Mouse (Mus musculus) neutrophil, adult 83 days (primary cell): ENCODE measurements around the gene Cox14. TPM values are rescaled to one million over a fixed set of nuclear protein-coding genes. Genes with fewer than 3 reads are reported as not detected.

Source experiments
- total RNA-seq, 2 experiments: library from RNA; stranded (reverse); gene quantifications; one replicate each; pipeline ENCODE4 v1.2.4; 2023

The Cox14 gene
- 10 to 100 TPM; 44.6 to 46.1 TPM for total RNA-seq

GRCm38 (mm10) chr15:99725341-99726155 is at the start of gene Cox14:
Gene Cox14, plus strand, starts transcription at chr15:99725618.

DNA sequence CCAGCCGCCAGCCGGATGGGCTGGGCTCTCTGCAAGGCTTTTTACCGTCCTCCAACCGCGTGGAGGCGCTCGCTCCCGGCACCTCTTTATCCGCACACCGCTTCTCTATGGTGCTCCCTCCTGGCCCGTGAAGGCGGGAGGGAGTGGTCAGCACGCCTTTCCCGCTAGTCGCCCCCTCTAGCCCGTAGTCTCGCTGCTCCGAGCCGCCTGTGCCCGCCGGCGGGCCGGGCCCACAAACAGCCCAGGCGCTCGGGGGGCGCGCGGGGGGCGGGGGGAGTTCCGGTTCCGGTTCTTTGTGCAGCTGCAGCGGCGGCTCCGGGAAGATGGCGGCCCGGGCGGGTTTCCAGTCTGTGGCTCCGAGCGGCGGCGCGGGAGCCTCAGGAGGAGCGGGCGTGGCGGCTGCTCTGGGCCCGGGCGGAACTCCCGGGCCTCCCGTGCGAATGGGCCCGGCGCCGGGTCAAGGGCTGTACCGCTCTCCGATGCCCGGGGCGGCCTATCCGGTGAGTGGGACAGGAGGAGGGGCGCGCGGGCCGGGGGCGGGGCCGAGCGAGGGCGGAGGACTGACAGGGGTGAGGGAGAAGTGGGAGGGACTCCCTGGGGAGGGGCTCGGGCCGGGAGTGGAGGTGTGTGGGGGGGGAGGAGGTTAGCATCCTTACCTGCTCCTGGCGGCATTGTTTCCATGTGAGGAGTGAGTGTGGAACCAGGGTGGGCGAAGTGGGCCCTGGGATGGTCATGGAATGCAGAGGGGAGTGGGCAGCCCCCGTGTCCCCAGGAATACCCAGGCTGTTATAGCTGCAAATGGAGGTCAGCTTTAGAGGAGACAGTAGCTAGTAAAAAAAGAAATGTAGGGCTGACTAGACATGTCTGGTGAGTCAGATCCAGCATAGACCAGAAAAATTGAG is 23.2 kb upstream of the Cox14 start, which contains the start of gene Smarcd1:
Smarcd1 (plus strand) TSS at position 131 of the 902 bp plus-strand sequence.

DNA sequence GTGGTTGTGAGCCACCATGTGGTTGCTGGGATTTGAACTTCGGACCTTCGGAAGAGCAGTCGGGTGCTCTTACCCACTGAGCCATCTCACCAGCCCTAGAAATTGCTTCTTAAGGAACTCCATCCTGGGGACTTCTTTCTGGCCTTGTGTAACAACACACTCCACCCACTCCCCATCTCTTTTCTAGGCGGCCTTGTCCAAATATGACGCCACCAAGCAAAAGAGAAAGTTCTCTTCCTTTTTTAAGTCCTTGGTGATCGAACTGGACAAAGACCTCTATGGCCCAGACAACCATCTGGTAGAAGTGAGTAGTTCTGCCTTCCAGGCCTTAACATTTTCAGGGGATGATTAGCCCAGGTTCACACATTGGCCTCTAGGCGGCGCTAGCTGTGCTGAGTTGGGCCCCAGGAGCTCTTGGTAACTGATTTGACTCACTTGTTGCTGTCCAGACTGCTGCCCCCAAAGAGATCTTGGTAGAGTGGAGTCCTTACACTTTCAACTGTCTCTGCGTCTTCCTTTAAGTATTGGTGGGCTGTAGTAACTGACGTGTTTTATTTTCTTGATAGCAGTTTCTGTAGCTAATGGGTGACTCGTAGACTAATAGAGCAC is 19.9 kb upstream of the Cox14 start, which contains the start of gene Gm17349:
Gm17349 (minus strand) TSS at position 51 of the 609 bp plus-strand sequence.

GRCm38 (mm10) chr15:99717386-99718334 is 7.8 kb upstream of the Cox14 start, which contains the start of gene Gpd1:
Gene Gpd1, plus strand, starts transcription at chr15:99717515.

GRCm38 (mm10) chr15:99772881-99772924 is 47.3 kb downstream of the Cox14 start, which contains the start of gene Cers5:
Gene Cers5, minus strand, starts transcription at chr15:99772885.

Other genes with a start within 250 kb of the Cox14 start
- 1 to 10 TPM in 1 of 2 experiments, under 1 TPM in 1; 0.39 to 1.2 TPM for gene Faim2, start 197.5 kb upstream of the Cox14 start, total RNA-seq
- not detected for gene Aqp2, start 146.6 kb upstream of the Cox14 start, total RNA-seq
- not detected for gene Aqp5, start 134.8 kb upstream of the Cox14 start, total RNA-seq
- not detected for gene Aqp6, start 124.2 kb upstream of the Cox14 start, total RNA-seq
- 10 to 100 TPM; 88.7 to 95.9 TPM for gene Racgap1, start 74.0 kb upstream of the Cox14 start, total RNA-seq
- under 1 TPM in 1 of 2 experiments, not detected in 1; 0.11 TPM for gene Asic1, start 55.2 kb upstream of the Cox14 start, total RNA-seq
- gene Smarcd1, start 23.5 kb upstream of the Cox14 start, total RNA-seq, result 10 to 100 TPM; 16.6 to 18.7 TPM
- gene Gm17349, start 20.1 kb upstream of the Cox14 start, total RNA-seq, result 1 to 10 TPM in 1 of 2 experiments, not detected in 1; 1.6 TPM
- under 1 TPM in 1 of 2 experiments, not detected in 1; 0.15 TPM for gene Gpd1, start 8.1 kb upstream of the Cox14 start, total RNA-seq
- 10 to 100 TPM; 22.5 to 31.1 TPM for gene Cers5, start 47.3 kb downstream of the Cox14 start, total RNA-seq
- gene Lima1, start 149.8 kb downstream of the Cox14 start, total RNA-seq, result 10 to 100 TPM; 14.0 to 19.9 TPM
- not detected for gene Fam186a, start 241.4 kb downstream of the Cox14 start, total RNA-seq
- gene Larp4, start 244.4 kb downstream of the Cox14 start, total RNA-seq, result 10 to 100 TPM; 27.4 to 36.2 TPM